Comparison of ENCODE assay signal across 29 mouse cellular contexts in the genomic region with DNA sequence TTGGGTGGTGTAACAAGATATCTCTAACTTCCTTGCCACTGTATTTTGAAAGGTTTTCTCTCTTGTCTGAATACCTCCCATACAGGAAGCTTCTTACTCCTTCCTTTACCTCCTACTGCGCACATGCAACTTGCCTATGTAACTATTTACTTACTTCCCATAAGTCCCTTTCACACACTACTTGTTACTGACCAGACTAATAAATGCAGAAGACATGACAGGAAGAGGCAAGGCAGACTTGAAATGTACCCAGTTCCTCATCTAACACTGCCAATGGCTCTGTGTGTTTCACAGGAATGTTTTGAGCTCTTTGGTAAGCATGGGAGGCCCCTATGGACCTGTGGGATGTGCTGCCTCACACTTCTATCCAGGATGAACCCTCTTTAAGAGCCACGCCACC.
A peak's percentile ranks its signal among the peaks of the same experiment; 100 is the strongest.
DNase-seq lines count a peak whose midpoint lies in the region; ATAC-seq and TF ChIP-seq lines count a peak whose summit lies in the region.
"Had no signal": no experiment of that assay in that cellular context is flagged by ENCODE, and none has a peak within 500 bp of the region (broad histone marks: within the 10 kb centered on the region; RNA-seq: fewer than 3 reads in every experiment).

No protein-coding gene starts in this region.

- no peak for ATAC-seq in lung, postnatal 0 days
- ATAC-seq in megakaryocyte, adult 5-6 weeks (ENCODE audit: poor library complexity, severe bottlenecking): peak; percentile 86
- ATAC-seq in neutrophil, adult 5-6 weeks (ENCODE audit: extremely low read depth, insufficient number of reproducible peaks, low FRiP score, poor library complexity, severe bottlenecking): peak; percentile 51
- ATAC-seq: forebrain, embryonic 15.5 days; intestine, embryonic 15.5 days; Patski had no signal

- DNase-seq in lung, postnatal 0 days (ENCODE audit: low spot score): peak; percentile 28
- DNase-seq in lung, postnatal 36 days: no peak
- DNase-seq in embryonic facial prominence, embryonic 10.5 days (ENCODE audit: low spot score): no peak
- DNase-seq in adrenal gland, postnatal 10 days: no peak
- DNase-seq in adrenal gland, postnatal 25 days: no peak
- DNase-seq: adrenal gland, adult 2 months; adrenal gland, postnatal 36 days; B cell, adult 2 months; cerebellum, adult 11 months; cerebellum, adult 8-10 months; cerebellum, postnatal 10 days; cerebellum, postnatal 36 days; gastrocnemius, postnatal 25 days; heart, adult 2 months; heart, postnatal 14 days had no signal

- no peaks in the 10 kb centered on the region for H3K27me3 ChIP-seq in lung, postnatal 0 days (replicated peaks; ENCODE audit: insufficient read depth, low read length)
- no peaks in the 10 kb centered on the region for H3K27me3 ChIP-seq in embryonic facial prominence, embryonic 10.5 days (replicated peaks; ENCODE audit: low read depth, poor library complexity, severe bottlenecking)
- H3K27me3 ChIP-seq: CH12.LX; embryonic facial prominence, embryonic 13.5 days; forebrain, embryonic 12.5 days; forebrain, embryonic 15.5 days; heart, embryonic 13.5 days; hindbrain, embryonic 12.5 days; hindbrain, embryonic 15.5 days; intestine, embryonic 15.5 days; Patski had no signal

- no peak overlapping the region for H3K9ac ChIP-seq in lung, postnatal 0 days (replicated peaks; ENCODE audit: low read depth)
- H3K9ac ChIP-seq: embryonic facial prominence, embryonic 13.5 days; forebrain, embryonic 12.5 days; forebrain, embryonic 15.5 days; heart, embryonic 13.5 days; hindbrain, embryonic 12.5 days; hindbrain, embryonic 15.5 days; intestine, embryonic 15.5 days had no signal

- H3K36me3 ChIP-seq in lung, postnatal 0 days (ENCODE audit: insufficient read depth, low read length): no peaks in the 10 kb centered on the region
- no peaks in the 10 kb centered on the region for H3K36me3 ChIP-seq in embryonic facial prominence, embryonic 10.5 days (replicated peaks)
- H3K36me3 ChIP-seq: embryonic facial prominence, embryonic 13.5 days; forebrain, embryonic 12.5 days; forebrain, embryonic 15.5 days; G1E; heart, embryonic 10.5 days; heart, embryonic 13.5 days; hindbrain, embryonic 12.5 days; hindbrain, embryonic 15.5 days; intestine, embryonic 15.5 days had no signal

- H3K4me2 ChIP-seq in lung, postnatal 0 days (replicated peaks; ENCODE audit: low read depth, low read length): no peak overlapping the region
- H3K4me2 ChIP-seq: embryonic facial prominence, embryonic 13.5 days; forebrain, embryonic 12.5 days; forebrain, embryonic 15.5 days; heart, embryonic 13.5 days; hindbrain, embryonic 12.5 days; hindbrain, embryonic 15.5 days; intestine, embryonic 15.5 days had no signal

- H3K9me3 ChIP-seq in lung, postnatal 0 days (ENCODE audit: low read length): no peaks in the 10 kb centered on the region
- H3K9me3 ChIP-seq in embryonic facial prominence, embryonic 10.5 days: no peaks in the 10 kb centered on the region
- H3K9me3 ChIP-seq: embryonic facial prominence, embryonic 13.5 days; forebrain, embryonic 12.5 days; forebrain, embryonic 15.5 days; G1E; heart, embryonic 10.5 days; heart, embryonic 13.5 days; hindbrain, embryonic 12.5 days; hindbrain, embryonic 15.5 days; intestine, embryonic 15.5 days had no signal

- 72% methylated on average over 2 of the region's 2 CpGs for WGBS in lung, postnatal 0 days
- WGBS in embryonic facial prominence, embryonic 10.5 days: 85% methylated on average over 2 of the region's 2 CpGs

- no peak for TF ChIP-seq CTCF in lung, postnatal 0 days (IDR thresholded peaks at IDR 0.05)

- H3K4me3 ChIP-seq in lung, postnatal 0 days (ENCODE audit: low read depth, low read length): no peak overlapping the region
- H3K4me3 ChIP-seq in embryonic facial prominence, embryonic 10.5 days: no peak overlapping the region
- H3K4me3 ChIP-seq: embryonic facial prominence, embryonic 13.5 days; erythroblast, embryonic 14.5 days; forebrain, embryonic 12.5 days; forebrain, embryonic 15.5 days; heart, adult 2 months; heart, embryonic 10.5 days; heart, embryonic 13.5 days; hindbrain, embryonic 12.5 days; hindbrain, embryonic 15.5 days; intestine, embryonic 15.5 days had no signal

- TF ChIP-seq EP300 in lung, postnatal 0 days (IDR thresholded peaks at IDR 0.05): no peak

- H3K4me1 ChIP-seq in lung, postnatal 0 days (ENCODE audit: insufficient read depth, low read depth, low read length): no peaks in the 10 kb centered on the region
- no peaks in the 10 kb centered on the region for H3K4me1 ChIP-seq in embryonic facial prominence, embryonic 10.5 days
- H3K4me1 ChIP-seq: heart, embryonic 10.5 days; heart, embryonic 13.5 days; hindbrain, embryonic 12.5 days; intestine, embryonic 15.5 days had no signal

- H3K27ac ChIP-seq in lung, postnatal 0 days (ENCODE audit: low read length): no peak overlapping the region
- no peak overlapping the region for H3K27ac ChIP-seq in embryonic facial prominence, embryonic 10.5 days (replicated peaks)
- H3K27ac ChIP-seq: embryonic facial prominence, embryonic 13.5 days; forebrain, embryonic 12.5 days; forebrain, embryonic 15.5 days; heart, adult 2 months; heart, embryonic 10.5 days; heart, embryonic 13.5 days; hindbrain, embryonic 12.5 days; hindbrain, embryonic 15.5 days; intestine, embryonic 15.5 days had no signal
